ENCODE assay signal across 11 mouse cellular contexts in the genomic region with DNA sequence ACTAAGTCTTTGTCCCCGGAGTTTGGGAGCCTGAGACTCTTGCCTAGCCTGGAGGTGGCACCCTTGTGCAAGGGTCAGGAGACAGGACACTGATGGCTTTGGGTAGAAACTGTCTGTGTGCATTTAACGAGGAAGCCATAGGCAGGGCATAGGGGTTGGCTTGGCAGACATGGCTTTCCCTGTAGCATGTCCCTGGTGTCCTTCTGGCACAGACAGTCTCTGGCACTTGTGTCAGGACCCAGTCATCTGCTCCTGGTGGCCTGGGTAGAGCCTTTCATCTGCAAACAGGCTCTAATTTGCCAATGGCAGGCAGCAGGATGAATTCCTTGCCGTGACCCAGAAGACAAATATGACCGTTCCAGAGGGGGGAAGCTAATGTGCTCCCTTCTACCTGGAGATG.
"Had no signal": no experiment of that assay in that cellular context is flagged by ENCODE, and none has a peak within 500 bp of the region (broad histone marks: within the 10 kb centered on the region; RNA-seq: fewer than 3 reads in every experiment).

No protein-coding gene starts in this region.

- H3K4me3 ChIP-seq: limb, embryonic 10.5 days; liver, embryonic 15.5 days; megakaryocyte, embryonic 14.5 days had no signal

- H3K4me1 ChIP-seq: limb, embryonic 10.5 days; liver, embryonic 15.5 days had no signal

- H3K27ac ChIP-seq: limb, embryonic 10.5 days; liver, embryonic 15.5 days; macrophage; stomach, postnatal 0 days had no signal

- DNase-seq: kidney, adult 18-20 months; kidney, postnatal 10 days; kidney, postnatal 4 days; lung, adult 2 months; lung, postnatal 10 days; thymus, postnatal 4 days had no signal

- H3K9ac ChIP-seq: liver, embryonic 15.5 days had no signal

- H3K36me3 ChIP-seq: limb, embryonic 10.5 days; liver, embryonic 15.5 days had no signal
